Mouse (Mus musculus) neural tube, embryonic 15.5 days (tissue): Measurements from ENCODE around the gene Manbal. TPM values are rescaled to one million over a fixed set of nuclear protein-coding genes. Genes with fewer than 3 reads are reported as not detected.

Experiments
- ATAC-seq: fragments of 200-750 bp; cut with Nextera tagmentation; 2 replicates; pipeline ENCODE4 v1.8.0; 2017; ENCODE audit warnings: mild to moderate bottlenecking, moderate TSS enrichment, moderate library complexity; ENCODE audit not compliant: low FRiP score
- H3K27ac ChIP-seq: fragments of 300-500 bp; sonication (generic); replicated peaks from 2 replicates; pipeline ENCODE4 v1.5.1; 2015; ENCODE audit warnings: mild to moderate bottlenecking, inconsistent platforms
- H3K27me3 ChIP-seq: fragments of 300-500 bp; sonication (generic); replicated peaks from 2 replicates; pipeline ENCODE4 v1.6.1; 2015; ENCODE audit warnings: inconsistent platforms
- H3K36me3 ChIP-seq: fragments of 300-500 bp; sonication (generic); 2 replicates; pipeline ENCODE4 v1.6.1; 2015; ENCODE audit warnings: inconsistent platforms
- H3K4me1 ChIP-seq: fragments of 300-500 bp; sonication (generic); 2 replicates; pipeline ENCODE4 v1.6.1; 2015; ENCODE audit warnings: inconsistent platforms
- H3K4me2 ChIP-seq: fragments of 300-500 bp; sonication (generic); 2 replicates; pipeline ENCODE4 v1.6.1; 2015; ENCODE audit warnings: inconsistent platforms, mild to moderate bottlenecking, moderate library complexity
- H3K4me3 ChIP-seq: fragments of 300-500 bp; sonication (generic); replicated peaks from 2 replicates; pipeline ENCODE4 v1.5.1; 2015; ENCODE audit warnings: mild to moderate bottlenecking, inconsistent platforms
- H3K9ac ChIP-seq: fragments of 300-500 bp; sonication (generic); replicated peaks from 2 replicates; pipeline ENCODE4 v1.6.1; 2015; ENCODE audit warnings: mild to moderate bottlenecking, inconsistent platforms
- H3K9me3 ChIP-seq: fragments of 300-500 bp; sonication (generic); replicated peaks from 2 replicates; pipeline ENCODE4 v1.6.1; 2016; ENCODE audit warnings: inconsistent platforms
- WGBS: fragments of 180-500 bp; shearing (Covaris S2); methylation state at CpG from one replicate; pipeline ENCODE4 v1.1.7; 2015; ENCODE audit warnings: mixed read lengths; 5-methylcytosine and 5-hydroxymethylcytosine counted together
- polyA plus RNA-seq: library from polyadenylated mRNA; unstranded; fragments of >200 nt; fragmentation: Nextera tagmentation; extraction: Ambion mirVana; gene quantifications from 2 replicates; pipeline ENCODE4 v1.2.1, GENCODE M21; 2015

Manbal gene
- polyA plus RNA-seq, 1 experiment from 2014 or later = 112 TPM

DNA sequence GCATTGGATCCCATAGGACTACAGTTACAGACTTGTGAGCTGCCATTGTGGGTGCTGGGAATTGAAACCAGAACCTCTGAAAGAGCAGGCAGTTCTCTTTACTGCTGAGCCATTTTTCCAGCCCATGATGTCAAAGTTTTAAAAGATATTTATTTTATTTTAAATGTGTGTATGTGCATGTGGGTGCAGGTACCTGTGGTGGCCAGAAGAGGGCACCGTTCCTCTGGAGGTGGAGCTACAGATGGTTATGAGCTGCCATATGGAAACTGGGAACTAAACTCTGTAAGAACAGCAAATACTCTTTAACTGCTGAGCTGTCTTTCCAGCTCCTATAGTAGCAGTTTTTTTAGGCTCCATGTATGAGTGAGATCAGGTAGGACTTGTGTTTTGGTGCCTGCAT is 74.0 kb downstream of the Manbal start:
- ATAC-seq = no peak
- H3K4me3 ChIP-seq = no peak overlapping the region
- peaks cover 8% of the 10 kb centered on the region; the same call in 1 of the 2 replicates for H3K4me1 ChIP-seq
- H3K9ac ChIP-seq = no peak overlapping the region
- 100% methylated on average over 1 of the region's 1 CpGs for whole genome bisulfite sequencing
- no peaks in the 10 kb centered on the region for H3K9me3 ChIP-seq
- H3K27ac ChIP-seq = no peak overlapping the region
- H3K27me3 ChIP-seq = no peaks in the 10 kb centered on the region
- no peak overlapping the region for H3K4me2 ChIP-seq
- peaks cover 28% of the 10 kb centered on the region for H3K36me3 ChIP-seq

Other genes starting within 250 kb of the Manbal start
- 11.9 and 14.6 TPM in 2 replicates for gene Samhd1, start 232.3 kb upstream of the Manbal start, polyA plus RNA-seq
- 4.9 and 9.2 TPM in 2 replicates for gene Rbl1, start 163.1 kb upstream of the Manbal start, polyA plus RNA-seq
- 225 and 255 TPM in 2 replicates for gene Rpn2, start 88.6 kb upstream of the Manbal start, polyA plus RNA-seq
- 0.44 and 0.46 TPM in 2 replicates for gene Mroh8, start 88.0 kb upstream of the Manbal start, polyA plus RNA-seq
- gene Ghrh, start 20.1 kb upstream of the Manbal start, polyA plus RNA-seq = 1.8 TPM in 1 of 2 replicates, not detected in the other
- 25.4 and 33.0 TPM in 2 replicates for gene Src, start 50.9 kb downstream of the Manbal start, polyA plus RNA-seq
- 3,438 and 4,597 TPM in 2 replicates for gene Nnat, start 192.5 kb downstream of the Manbal start, polyA plus RNA-seq
- gene Blcap, start 203.7 kb downstream of the Manbal start, polyA plus RNA-seq = 201 and 225 TPM in 2 replicates